Mouse (Mus musculus): ENCODE data around the gene Fbxo28.
A peak's percentile ranks its signal among the peaks of the same experiment; 100 is the strongest.

The Fbxo28 gene

GRCm38 (mm10) chr1:182288601-182289000 lies 52.8 kb downstream of the Fbxo28 start:
- DNase-seq (ENCODE audit: low spot score in 2 of 2) = no peak

- peak in 1 of 2 experiments; percentile 20 for DNase-seq (ENCODE audit: low spot score in 2 of 2)
Measured at GRCm38 (mm10) chr1:182287781-182288180, 53.6 kb downstream of the Fbxo28 start.

- no peak for DNase-seq (ENCODE audit: low spot score in 2 of 2)
Measured at GRCm38 (mm10) chr1:182284795-182285194, 56.6 kb downstream of the Fbxo28 start.

GRCm38 (mm10) chr1:182283231-182283630 lies 58.2 kb downstream of the Fbxo28 start:
- peak in 1 of 2 experiments; percentile 3 for DNase-seq (ENCODE audit: low spot score in 2 of 2)

GRCm38 (mm10) chr1:182282091-182283075 lies 59.0 kb downstream of the Fbxo28 start, which contains the start of gene Degs1:
Degs1 (minus strand) TSS chr1:182282804.
- DNase-seq (ENCODE audit: low spot score in 2 of 2) = peak; percentile 96 to 98

GRCm38 (mm10) chr1:182281251-182281711 lies 60.1 kb downstream of the Fbxo28 start:
- no peak for DNase-seq (ENCODE audit: low spot score in 2 of 2)

- DNase-seq (ENCODE audit: low spot score in 2 of 2) = no peak
Measured at GRCm38 (mm10) chr1:182280577-182280976, 60.9 kb downstream of the Fbxo28 start.

- no peak for DNase-seq (ENCODE audit: low spot score in 2 of 2)
Measured at GRCm38 (mm10) chr1:182280046-182280445, 61.4 kb downstream of the Fbxo28 start.

- DNase-seq (ENCODE audit: low spot score in 2 of 2) = no peak
Measured at GRCm38 (mm10) chr1:182279436-182279835, 62.0 kb downstream of the Fbxo28 start.

- DNase-seq (ENCODE audit: low spot score in 2 of 2) = no peak
Measured at GRCm38 (mm10) chr1:182275109-182275508, 66.3 kb downstream of the Fbxo28 start.

- no peak for DNase-seq (ENCODE audit: low spot score in 2 of 2)
Measured at GRCm38 (mm10) chr1:182271632-182272031, 69.8 kb downstream of the Fbxo28 start.

GRCm38 (mm10) chr1:182271130-182271529 lies 70.3 kb downstream of the Fbxo28 start:
- no peak for DNase-seq (ENCODE audit: low spot score in 2 of 2)

- no peak for DNase-seq (ENCODE audit: low spot score in 2 of 2)
Measured at GRCm38 (mm10) chr1:182268317-182268716, 73.1 kb downstream of the Fbxo28 start.

- no peak for DNase-seq (ENCODE audit: low spot score in 2 of 2)
Measured at GRCm38 (mm10) chr1:182266028-182266525, 75.4 kb downstream of the Fbxo28 start.

All from urinary bladder, postnatal 36 days (tissue).